Mouse (Mus musculus) adrenal gland, adult (tissue): Measurements from ENCODE around the gene A3galt2.
A peak's percentile ranks its signal among the peaks of the same experiment; 100 is the strongest.

Experiments used
- DNase-seq, 2 experiments: peaks; one replicate each; pipeline ENCODE4 v3.0.0; 2022 to 2023; ENCODE audit warnings: low spot score in 1 of 2; ENCODE audit not compliant: inconsistent age in 2 of 2

A3galt2 gene

DNA sequence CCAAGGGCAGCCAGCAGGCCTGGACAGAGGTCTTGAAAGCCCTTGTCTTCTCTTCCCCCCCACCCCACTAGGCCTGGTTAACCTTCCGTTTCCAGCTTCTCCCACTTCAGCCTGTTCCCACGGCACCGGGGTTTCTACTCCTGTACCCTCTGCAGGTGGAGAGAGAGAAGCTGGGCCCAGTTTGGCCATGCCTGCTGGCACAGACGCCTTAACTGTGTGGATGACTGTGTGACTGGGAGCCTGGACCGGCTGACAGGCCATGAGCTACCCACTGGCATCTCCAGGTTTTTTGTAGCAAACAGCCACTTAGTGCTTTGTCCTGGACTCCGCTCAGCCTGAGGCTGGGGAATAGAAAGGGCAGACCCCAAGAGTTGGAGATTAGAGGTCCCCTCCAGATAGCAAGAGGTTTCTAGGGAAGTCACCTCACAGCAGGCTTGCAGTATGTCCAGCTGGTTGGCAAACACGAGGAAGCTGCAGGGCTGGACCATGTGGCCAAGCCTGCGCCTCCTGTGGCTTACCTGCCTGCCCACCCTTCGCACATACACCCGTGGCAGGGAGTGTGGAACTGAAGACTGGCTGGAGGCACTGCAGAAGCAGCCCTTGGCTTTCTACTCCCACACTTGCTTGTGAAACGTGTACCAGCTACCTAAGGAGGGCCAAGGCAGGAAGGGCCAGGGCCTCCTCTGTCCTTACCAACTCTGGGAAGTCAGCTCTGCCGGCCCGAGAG is 3.0 kb upstream of the A3galt2 start:
- DNase-seq: no peak

- no peak for DNase-seq
These were observed 1.6 kb upstream of the A3galt2 start for GRCm38 (mm10) chr4:128753571-128753970.

GRCm38 (mm10) chr4:128755900-128756299 is 736 bp downstream of the A3galt2 start:
- DNase-seq: no peak

GRCm38 (mm10) chr4:128759214-128759613 is 4.0 kb downstream of the A3galt2 start:
- DNase-seq: no peak

GRCm38 (mm10) chr4:128760029-128760428 is 4.9 kb downstream of the A3galt2 start:
- no peak for DNase-seq

- no peak for DNase-seq
These were observed 11.8 kb downstream of the A3galt2 start for GRCm38 (mm10) chr4:128766929-128767328.

DNA sequence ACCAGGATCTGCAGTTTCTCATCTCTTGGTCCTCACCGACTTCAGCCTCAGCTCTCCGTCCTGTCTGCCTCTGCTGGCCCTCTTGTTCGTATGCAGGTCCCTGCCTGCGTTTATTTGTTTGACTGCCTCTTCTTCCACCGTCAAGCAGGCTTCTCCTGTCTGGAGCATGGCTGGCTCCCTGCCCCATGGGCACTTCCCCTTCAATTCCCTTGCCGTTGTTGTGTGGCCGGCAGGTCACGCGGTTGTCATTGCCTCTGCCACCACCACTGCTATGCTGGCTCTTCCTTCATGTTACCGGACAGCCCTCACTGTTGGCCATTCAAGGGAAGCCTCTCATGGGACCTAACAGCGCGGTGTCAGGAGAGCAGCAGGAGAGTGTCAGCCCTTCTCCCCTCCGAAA is 13.0 kb downstream of the A3galt2 start:
- DNase-seq: no peak

DNA sequence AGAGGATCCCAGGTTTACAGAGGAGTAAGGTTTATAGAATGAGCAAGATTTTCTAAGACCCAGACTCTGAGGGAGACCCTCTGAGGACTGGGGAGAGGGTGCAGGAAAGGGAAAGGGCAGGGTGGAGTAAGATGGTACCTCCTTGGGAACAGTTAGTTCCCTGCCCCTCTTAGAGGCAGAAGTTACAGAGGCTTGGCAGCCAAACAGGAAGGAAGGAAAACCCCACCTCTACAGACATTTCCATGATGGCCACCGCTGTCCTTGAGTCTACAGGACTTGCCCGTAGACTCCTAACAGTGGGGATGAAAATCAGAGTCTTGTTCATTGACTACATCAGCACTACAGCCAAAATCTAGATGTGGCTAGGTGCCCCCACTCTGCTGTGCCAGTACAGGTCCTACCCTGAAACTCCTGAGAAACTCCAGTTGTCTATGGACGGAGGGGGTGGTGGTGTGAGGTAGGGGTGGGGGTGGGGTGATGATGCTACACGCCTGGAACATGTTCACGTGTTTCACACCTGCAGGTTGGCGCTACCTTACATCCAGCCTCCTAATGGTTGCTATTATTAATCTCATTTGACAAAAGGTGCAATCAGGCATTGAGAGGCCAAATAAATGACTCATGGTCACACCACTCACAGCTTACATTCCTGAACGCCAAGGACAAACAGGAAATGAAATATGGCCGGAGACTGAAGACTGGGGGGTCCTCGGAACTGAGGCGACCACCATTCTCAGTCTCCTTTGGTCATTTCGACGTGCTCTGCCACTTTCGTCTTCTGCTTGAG is 14.6 kb downstream of the A3galt2 start:
- no peak for DNase-seq

- DNase-seq: no peak
These were observed 15.5 kb downstream of the A3galt2 start for GRCm38 (mm10) chr4:128770698-128771097.

DNA sequence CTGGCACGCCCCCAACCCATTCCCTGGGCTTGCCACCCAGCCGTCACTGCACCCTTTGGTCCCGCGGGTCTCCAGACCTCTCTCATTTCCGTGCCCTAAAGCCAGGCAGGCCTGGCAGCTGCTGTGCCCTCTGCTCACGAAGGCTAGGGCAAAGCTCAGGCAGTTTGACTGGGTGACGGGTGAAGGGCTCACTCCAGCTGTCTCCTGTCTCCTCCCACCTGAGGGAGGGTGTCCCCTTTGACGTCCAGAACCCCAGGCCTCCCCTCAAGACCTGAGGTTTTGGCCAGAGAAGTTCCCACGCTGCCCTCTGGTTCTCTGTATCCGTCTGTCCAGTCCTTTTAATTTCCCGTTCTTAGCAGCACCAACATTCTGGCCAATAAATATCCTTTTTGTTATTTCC is 18.7 kb downstream of the A3galt2 start:
- no peak for DNase-seq

DNA sequence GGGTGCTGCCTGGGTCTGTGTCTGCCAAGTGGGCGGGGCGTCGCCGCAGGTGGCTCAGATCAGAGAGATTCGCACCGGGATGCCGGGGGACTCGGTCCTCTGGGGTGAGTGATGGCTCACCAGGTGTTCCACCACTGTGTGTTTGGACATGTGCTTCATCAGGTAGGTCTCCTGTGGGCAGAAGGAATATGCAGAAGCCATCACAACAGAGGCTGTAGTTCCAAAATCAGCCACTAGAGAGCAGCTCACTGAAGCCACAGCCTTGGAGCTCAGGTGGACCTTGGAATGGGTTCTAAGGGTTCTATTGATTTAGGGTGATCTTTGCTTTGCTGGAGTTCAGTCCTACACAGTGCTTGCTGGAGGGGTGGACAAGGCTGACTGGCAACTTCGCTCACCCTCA is 19.3 kb downstream of the A3galt2 start:
- peak; percentile 52 to 81 for DNase-seq

DNA sequence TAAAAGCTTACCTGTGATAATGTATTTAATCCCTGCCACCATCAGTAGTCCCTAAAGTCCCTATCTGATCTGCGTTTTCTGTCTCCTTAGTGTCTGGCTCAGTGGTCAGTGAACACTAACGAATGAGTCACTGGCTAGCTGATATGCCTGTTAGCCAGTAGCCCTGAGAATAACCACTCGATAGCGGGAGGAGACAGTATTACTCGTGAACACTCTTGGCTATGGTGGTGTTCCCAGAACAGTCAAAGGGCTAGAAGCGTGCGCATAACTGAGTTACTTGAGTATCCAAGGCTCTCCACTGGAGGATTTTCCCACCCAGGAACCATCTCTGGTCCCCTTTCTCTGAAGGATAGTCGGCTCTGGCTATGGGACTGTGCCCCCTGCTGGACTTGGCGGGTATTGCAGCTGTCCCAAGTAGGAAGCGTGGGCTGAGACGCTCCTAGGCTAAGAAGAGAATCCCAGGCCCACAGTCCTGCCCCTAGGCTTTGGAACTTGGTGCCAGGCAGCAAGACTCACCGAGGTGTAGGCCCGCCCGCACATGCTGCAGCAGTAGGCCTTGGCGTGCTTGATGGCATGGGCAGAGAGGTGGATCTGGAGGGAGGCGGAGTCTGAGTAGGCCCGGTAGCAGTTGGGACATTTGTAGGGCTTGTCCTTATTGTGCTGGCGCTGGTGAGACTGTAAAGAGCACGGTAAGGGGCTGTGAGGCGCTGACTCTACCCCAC is 21.6 kb downstream of the A3galt2 start:
- DNase-seq: peak; percentile 69 to 94

DNA sequence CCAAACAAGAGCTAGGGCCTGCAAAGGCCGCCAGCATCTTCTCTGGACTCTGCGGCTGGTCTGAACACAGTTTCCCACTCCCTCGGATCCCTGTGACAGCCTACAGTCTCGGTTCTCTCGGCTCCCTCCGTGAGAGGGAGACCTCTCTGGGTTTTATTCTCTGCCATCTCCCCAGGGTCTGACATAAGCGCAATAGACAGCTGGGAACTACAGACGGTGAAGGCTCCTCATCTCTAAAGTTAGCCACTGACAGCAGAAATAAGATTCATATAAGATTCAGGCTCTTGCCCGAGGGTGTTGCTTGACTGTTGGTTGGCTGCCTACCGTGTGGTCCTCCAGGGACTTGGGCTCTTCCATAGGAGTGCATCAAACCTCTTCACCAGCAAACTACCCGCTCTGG is 22.4 kb downstream of the A3galt2 start:
- no peak for DNase-seq

- no peak for DNase-seq
These were observed 26.9 kb downstream of the A3galt2 start for GRCm38 (mm10) chr4:128782037-128782436.

DNA sequence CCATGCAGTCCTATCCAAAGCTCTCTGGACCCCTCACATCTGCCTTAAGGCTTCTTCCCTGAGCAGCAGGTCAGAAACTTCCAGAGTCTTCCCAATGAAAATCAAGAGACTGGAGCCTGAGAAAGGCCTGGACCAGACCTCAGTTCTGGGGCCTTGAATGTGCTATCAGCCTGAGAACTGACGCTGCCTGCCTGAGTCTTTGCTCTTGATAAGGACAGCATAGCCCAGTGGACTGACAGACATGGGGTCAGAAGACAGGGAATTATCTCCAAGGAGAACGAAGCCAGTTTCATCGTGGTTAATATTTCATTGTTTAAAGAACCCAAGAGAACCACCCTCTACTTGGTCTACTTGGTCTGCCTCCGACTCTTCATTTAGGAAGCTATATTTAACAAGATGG is 27.5 kb downstream of the A3galt2 start:
- no peak for DNase-seq

- DNase-seq: no peak
These were observed 29.9 kb downstream of the A3galt2 start for GRCm38 (mm10) chr4:128784950-128785631.

- no peak for DNase-seq
These were observed 30.9 kb downstream of the A3galt2 start for GRCm38 (mm10) chr4:128785921-128786654.

DNA sequence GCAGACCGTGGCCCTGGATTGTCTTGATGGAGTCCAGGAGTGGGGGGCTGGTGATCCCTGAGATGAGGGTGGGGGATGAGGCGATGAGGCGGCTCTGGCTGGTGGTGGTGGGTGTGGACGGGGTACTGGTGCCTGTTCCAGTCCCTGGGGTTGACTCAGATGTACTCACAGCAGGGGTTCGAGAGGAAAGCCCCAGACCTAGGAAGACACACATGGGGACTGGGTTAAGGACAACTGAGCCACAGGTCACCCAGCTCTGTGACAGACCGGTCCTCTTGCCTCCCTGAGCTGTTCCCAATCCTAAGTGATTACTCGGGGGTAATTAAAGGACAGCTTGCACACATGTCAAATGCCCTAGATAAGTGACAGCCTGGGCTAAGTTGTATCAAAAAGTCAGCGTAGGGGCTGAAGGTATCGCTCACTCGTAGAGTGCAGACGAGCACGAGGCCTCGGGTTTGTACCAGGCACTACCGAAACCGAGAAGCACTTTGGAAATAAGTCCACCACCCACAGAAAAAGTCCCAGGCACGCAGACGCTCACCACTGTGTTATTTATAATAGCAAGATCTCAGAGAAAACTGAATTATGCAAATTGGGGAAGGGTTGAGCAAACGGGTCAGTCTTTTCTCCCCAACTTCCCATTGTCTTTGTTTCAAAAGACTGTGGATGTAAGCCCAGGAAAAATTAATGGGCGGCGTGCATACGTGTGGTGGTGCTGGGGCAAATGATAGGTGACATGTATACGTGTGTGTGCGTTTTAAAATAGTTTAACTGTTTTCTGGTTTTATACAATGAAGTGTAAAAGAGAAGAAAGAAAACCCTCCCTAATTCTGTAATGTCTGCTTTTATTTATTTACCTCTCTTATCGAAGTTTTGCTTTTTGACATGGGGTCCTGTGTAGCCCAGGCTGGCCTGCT is 32.1 kb downstream of the A3galt2 start:
- no peak for DNase-seq

DNA sequence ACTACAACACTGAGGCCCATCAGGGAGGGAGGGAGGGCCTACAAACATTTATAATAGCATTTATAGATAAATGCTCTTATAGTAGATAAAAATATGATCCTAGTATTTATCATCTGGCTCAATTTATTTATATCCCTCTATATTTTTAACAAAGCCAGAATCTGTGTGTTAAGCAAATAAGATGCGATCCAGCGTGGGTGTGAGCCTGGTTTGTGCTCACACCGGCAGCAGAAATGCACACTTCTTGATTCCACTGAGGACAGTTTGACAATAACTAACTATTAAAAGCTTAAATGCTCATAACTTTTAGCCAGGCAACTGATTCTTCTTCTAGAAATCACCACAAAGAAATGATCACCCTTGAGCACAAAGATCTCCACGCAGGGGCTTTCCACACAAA is 32.9 kb downstream of the A3galt2 start:
- no peak for DNase-seq

DNA sequence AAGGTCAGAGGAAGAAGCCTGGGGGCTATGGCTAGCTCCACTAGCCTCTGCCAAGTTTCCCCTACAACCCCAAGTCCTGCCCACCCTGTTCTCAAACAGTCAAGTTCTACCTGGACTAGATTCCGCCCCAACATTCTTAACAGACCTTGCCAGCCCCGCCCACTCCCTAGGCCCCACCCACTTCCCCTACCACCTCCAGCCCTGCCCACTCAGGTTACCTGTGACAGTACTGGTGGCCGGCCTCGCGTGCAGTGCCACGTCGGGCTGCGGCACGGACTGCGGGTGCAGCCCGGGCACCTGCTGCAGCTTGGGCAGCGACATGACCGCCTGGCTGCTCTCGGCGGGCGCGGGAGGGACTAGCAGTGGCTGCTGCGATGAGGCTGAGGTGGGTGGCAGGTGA is 34.5 kb downstream of the A3galt2 start:
- DNase-seq: no peak
